In genomic region chr4:91371131-91371818, GRCm38 (mm10) we compare ENCODE assay signal across 8 mouse cellular contexts. TPM values are rescaled to one million over a fixed set of nuclear protein-coding genes. Genes with fewer than 3 reads are reported as not detected.
A peak's percentile ranks its signal among the peaks of the same experiment; 100 is the strongest.
DNase-seq lines count a peak whose midpoint lies in the region; ATAC-seq and TF ChIP-seq lines count a peak whose summit lies in the region.

No protein-coding gene starts in this region.

- H3K4me2 ChIP-seq in hindbrain, postnatal 0 days (ENCODE audit: low read depth, low read length) = peak overlapping the region; percentile 85
- H3K4me2 ChIP-seq in liver, embryonic 16.5 days (ENCODE audit: low read depth, low read length) = peak overlapping the region; percentile 60

- H3K27me3 ChIP-seq in hindbrain, postnatal 0 days (ENCODE audit: insufficient read depth, low read length) = no peaks in the 10 kb centered on the region
- H3K27me3 ChIP-seq in liver, embryonic 16.5 days (ENCODE audit: control insufficient read depth, insufficient read depth, low read depth, low read length) = peaks cover 58% of the 10 kb centered on the region
- no peaks in the 10 kb centered on the region; the same call in 1 of the 2 replicates for H3K27me3 ChIP-seq in testis, adult 2 months (ENCODE audit: control insufficient read depth, insufficient read depth, low read length)

- ATAC-seq in hindbrain, postnatal 0 days = peak; percentile 37
- no peak for ATAC-seq in liver, embryonic 16.5 days (ENCODE audit: low read depth)

- DNase-seq in gastrocnemius, postnatal 10 days = peak; percentile 14
- DNase-seq in gastrocnemius, postnatal 25 days = no peak
- peak; percentile 59 for DNase-seq in ES-CJ7 (ENCODE audit: low read depth, low spot score)
- DNase-seq in embryo, embryonic 11 days = peak; percentile 62
- peak; percentile 60 for DNase-seq in hindbrain, postnatal 0 days (ENCODE audit: low spot score)
- no peak for DNase-seq in lung, adult 2 months

- WGBS in hindbrain, postnatal 0 days = under 1% methylated on average over 68 of the region's 82 CpGs
- under 1% methylated on average over 69 of the region's 82 CpGs for WGBS in liver, embryonic 16.5 days (ENCODE audit: insufficient replicate concordance)
- 2% methylated on average over 80 of the region's 82 CpGs for WGBS in lung, adult 2 months

- no peaks in the 10 kb centered on the region for H3K9me3 ChIP-seq in hindbrain, postnatal 0 days (ENCODE audit: low read length)
- no peaks in the 10 kb centered on the region for H3K9me3 ChIP-seq in liver, embryonic 16.5 days (replicated peaks; ENCODE audit: control insufficient read depth, low read length)

- peak overlapping the region; percentile 74 for H3K9ac ChIP-seq in hindbrain, postnatal 0 days (replicated peaks; ENCODE audit: low read length)
- H3K9ac ChIP-seq in liver, embryonic 16.5 days (ENCODE audit: low read depth, low read length) = no peak overlapping the region

- H3K4me1 ChIP-seq in hindbrain, postnatal 0 days (ENCODE audit: insufficient read depth, low read length) = no peaks in the 10 kb centered on the region
- H3K4me1 ChIP-seq in liver, embryonic 16.5 days (ENCODE audit: control insufficient read depth, low read depth, low read length) = no peaks in the 10 kb centered on the region
- peaks cover 19% of the 10 kb centered on the region for H3K4me1 ChIP-seq in testis, adult 2 months (ENCODE audit: control insufficient read depth, insufficient read depth, low read length)
- H3K4me1 ChIP-seq in lung, adult 2 months (ENCODE audit: control insufficient read depth, insufficient read depth, low read length) = no peaks in the 10 kb centered on the region; the same call in 1 of the 2 replicates

- no peak for TF ChIP-seq POLR2A in testis, adult 2 months (IDR thresholded peaks at IDR 0.05; ENCODE audit: control insufficient read depth, low read depth, low read length)
- TF ChIP-seq POLR2A in lung, adult 2 months (IDR thresholded peaks at IDR 0.05; ENCODE audit: borderline replicate concordance, extremely low read depth, low read depth, low read length) = no peak

- H3K4me3 ChIP-seq in hindbrain, postnatal 0 days (ENCODE audit: low read length) = peak overlapping the region; percentile 84
- H3K4me3 ChIP-seq in liver, embryonic 16.5 days (ENCODE audit: low read depth, low read length) = peak overlapping the region; percentile 48
- peak overlapping the region; percentile 81 for H3K4me3 ChIP-seq in testis, adult 2 months (ENCODE audit: control insufficient read depth, low read depth, low read length)
- no peak overlapping the region for H3K4me3 ChIP-seq in lung, adult 2 months (replicated peaks; ENCODE audit: extremely low read depth, low read depth, low read length)

- H3K27ac ChIP-seq in hindbrain, postnatal 0 days = peak overlapping the region; percentile 89
- no peak overlapping the region for H3K27ac ChIP-seq in liver, embryonic 16.5 days (ENCODE audit: low read length)
- no peak overlapping the region for H3K27ac ChIP-seq in testis, adult 2 months (ENCODE audit: control insufficient read depth, insufficient read depth, low read depth, low read length)

- no peaks in the 10 kb centered on the region for H3K36me3 ChIP-seq in hindbrain, postnatal 0 days (ENCODE audit: insufficient read depth, low read length)
- H3K36me3 ChIP-seq in liver, embryonic 16.5 days (ENCODE audit: control insufficient read depth, insufficient read depth) = no peaks in the 10 kb centered on the region
- no peaks in the 10 kb centered on the region for H3K36me3 ChIP-seq in testis, adult 2 months (ENCODE audit: control insufficient read depth, insufficient read depth, low read length)

- no peak for TF ChIP-seq CTCF in hindbrain, postnatal 0 days (IDR thresholded peaks at IDR 0.05; ENCODE audit: low read depth)
- TF ChIP-seq CTCF in testis, adult 2 months (IDR thresholded peaks at IDR 0.05; ENCODE audit: control insufficient read depth, insufficient read depth, insufficient replicate concordance, low read depth, low read length) = no peak
- no peak for TF ChIP-seq CTCF in lung, adult 2 months (IDR thresholded peaks at IDR 0.05; ENCODE audit: insufficient read depth, low read length)

RNA-seq across cellular contexts. Expression of gene Elavl2, which starts 29.3 kb away (rescaled TPM):
- 1 to 10 TPM; 2.6 to 2.8 TPM for total RNA-seq in gastrocnemius, postnatal 10 days (2021)
- total RNA-seq in gastrocnemius, postnatal 25 days (2021) = under 1 TPM; 0.56 to 0.74 TPM
- total RNA-seq in hindbrain, postnatal 0 days (2014; rRNA removed) = 72.0 and 93.5 TPM in 2 replicates
- polyA plus RNA-seq in hindbrain, postnatal 0 days (2015; fragmentation: Nextera tagmentation; extraction: Ambion mirVana) = 97.0 and 100 TPM in 2 replicates
- polyA plus RNA-seq in liver, embryonic 16.5 days (2015; fragmentation: Nextera tagmentation; extraction: Ambion mirVana) = 0.06 and 0.07 TPM in 2 replicates
- 1.5 and 1.8 TPM in 2 replicates for polyA plus RNA-seq in testis, adult 2 months (2012; rRNA removed)
- 0.09 TPM in 1 of 2 replicates, not detected in the other for polyA plus RNA-seq in lung, adult 2 months (2012; rRNA removed)

Comparison
In these comparisons a context has a peak if more than half of its experiments do, and no peak if none do; other contexts are left out.
1. DNase-seq: peak in gastrocnemius, postnatal 10 days (single experiment), ES-CJ7 (single experiment), embryo, embryonic 11 days (single experiment) and hindbrain, postnatal 0 days (single experiment); none in gastrocnemius, postnatal 25 days (single experiment) and lung, adult 2 months (single experiment).
2. RNA of gene Elavl2, which starts 29.3 kb away (polyA plus RNA-seq): 97.0 to 100 TPM in hindbrain, postnatal 0 days; 1.5 to 1.8 TPM in testis, adult 2 months, 0.09 TPM in lung, adult 2 months and 0.06 to 0.07 TPM in liver, embryonic 16.5 days; every median in the first group is over 10 times any median in the second.